9 mouse cellular contexts compared by ENCODE assay signal in the genomic region with DNA sequence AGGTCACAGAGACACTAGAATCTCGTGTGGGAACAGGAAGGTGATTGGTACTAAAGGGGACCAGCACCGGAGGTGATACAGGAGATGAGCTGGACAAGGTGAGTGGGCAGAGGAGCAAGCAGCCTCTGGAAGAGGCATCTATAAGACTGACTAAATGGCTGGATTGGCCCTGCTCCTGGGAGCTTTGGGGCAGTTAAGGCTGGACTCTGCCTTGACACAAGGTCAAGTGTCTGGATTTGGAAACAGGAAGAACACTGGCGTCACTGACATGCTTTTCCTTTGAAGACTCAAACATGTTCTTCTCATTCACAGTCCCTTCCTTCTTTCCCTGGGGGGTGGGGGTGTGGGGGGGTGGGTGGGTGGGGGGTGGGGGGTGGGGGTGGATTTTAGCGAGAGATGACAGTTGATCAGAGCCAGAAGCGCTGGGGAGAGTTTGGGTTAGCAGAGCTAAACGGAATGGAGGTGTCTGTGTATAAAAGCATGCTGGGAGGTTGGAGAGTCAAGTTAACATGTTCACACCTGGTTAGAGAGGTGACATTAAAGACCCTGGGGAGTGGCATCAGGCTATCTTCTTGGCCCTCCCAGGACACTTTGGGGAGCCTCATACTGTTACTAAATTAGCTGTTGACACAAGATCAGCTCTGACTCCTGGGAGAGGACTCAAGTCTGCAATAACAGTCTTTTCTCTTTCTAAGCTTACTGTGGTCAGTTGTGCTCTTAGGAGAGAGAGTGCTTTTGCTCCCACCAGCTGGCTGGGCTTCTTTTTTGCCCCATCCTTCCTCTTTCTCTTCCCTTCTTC. TPM values are rescaled to one million over a fixed set of nuclear protein-coding genes. Genes with fewer than 3 reads are reported as not detected.
DNase-seq lines count a peak whose midpoint lies in the region; ATAC-seq and TF ChIP-seq lines count a peak whose summit lies in the region.
"Had no signal": no experiment of that assay in that cellular context is flagged by ENCODE, and none has a peak within 500 bp of the region (broad histone marks: within the 10 kb centered on the region; RNA-seq: fewer than 3 reads in every experiment).

No protein-coding gene starts in this region.

- H3K36me3 ChIP-seq in liver, adult 2 months (ENCODE audit: control insufficient read depth, insufficient read depth, low read length), result peaks cover 2% of the 10 kb centered on the region; the same call in 1 of the 2 replicates
- no peaks in the 10 kb centered on the region for H3K36me3 ChIP-seq in limb, embryonic 15.5 days
- H3K36me3 ChIP-seq in stomach, embryonic 14.5 days (ENCODE audit: control insufficient read depth, insufficient read depth, low read length), result no peaks in the 10 kb centered on the region

- DNase-seq in adrenal gland, postnatal 10 days, result peak; percentile 43
- DNase-seq in adrenal gland, adult 18-20 months (ENCODE audit: low spot score in 2 of 2), result no peak
- peak; percentile 92 for DNase-seq in liver, adult 2 months (ENCODE audit: extremely low read depth, low read depth, low spot score)
- no peak for DNase-seq in liver
- DNase-seq in left cerebral cortex, postnatal 36 days (ENCODE audit: low spot score in 2 of 2), result no peak
- DNase-seq in thymus, postnatal 36 days, result no peak
- DNase-seq: layer of hippocampus, postnatal 36 days had no signal

- WGBS in liver, adult 2 months, result 7% methylated on average over 6 of the region's 6 CpGs
- WGBS in limb, embryonic 15.5 days, result 49% methylated on average over 6 of the region's 6 CpGs
- WGBS in stomach, embryonic 14.5 days, result 47% methylated on average over 6 of the region's 6 CpGs

- H3K4me3 ChIP-seq in liver, adult 2 months (ENCODE audit: insufficient read depth, low read depth, low read length), result peak overlapping the region; percentile 89
- H3K4me3 ChIP-seq in limb, embryonic 15.5 days, result no peak overlapping the region
- H3K4me3 ChIP-seq in stomach, embryonic 14.5 days (ENCODE audit: low read depth, low read length), result no peak overlapping the region

- 0 out of 2 replicates have a peak overlapping the region, but pooled peaks have one; percentile 65 for H3K4me2 ChIP-seq in limb, embryonic 15.5 days
- peak overlapping the region; percentile 70 for H3K4me2 ChIP-seq in stomach, embryonic 14.5 days (replicated peaks; ENCODE audit: low read depth, low read length)

- TF ChIP-seq CTCF in liver, adult 2 months (IDR thresholded peaks at IDR 0.05; ENCODE audit: low read depth, low read length), result no peak

- peak overlapping the region; percentile 74 for H3K9ac ChIP-seq in liver, adult 2 months (ENCODE audit: low read depth, low read length)
- no peak overlapping the region for H3K9ac ChIP-seq in limb, embryonic 15.5 days
- no peak overlapping the region for H3K9ac ChIP-seq in stomach, embryonic 14.5 days (replicated peaks; ENCODE audit: low read depth, low read length)

- H3K27ac ChIP-seq in liver, adult 2 months (replicated peaks; ENCODE audit: insufficient read depth, low read depth, low read length), result peak overlapping the region; percentile 90
- H3K27ac ChIP-seq in limb, embryonic 15.5 days, result no peak overlapping the region
- no peak overlapping the region for H3K27ac ChIP-seq in stomach, embryonic 14.5 days (ENCODE audit: low read length)

- 0 out of 2 replicates have a peak, but pooled peaks cover 4% of the 10 kb centered on the region for H3K79me2 ChIP-seq in liver, adult 2 months (ENCODE audit: control insufficient read depth, insufficient read depth, low read length)

- TF ChIP-seq POLR2A in liver, adult 2 months (IDR thresholded peaks at IDR 0.05; ENCODE audit: extremely low read depth, insufficient read depth, low read length), result 0 out of 2 replicates have a peak, but pooled peaks have one; percentile 24

- no peaks in the 10 kb centered on the region for H3K9me3 ChIP-seq in limb, embryonic 15.5 days
- H3K9me3 ChIP-seq in stomach, embryonic 14.5 days (ENCODE audit: control insufficient read depth, low read depth, low read length), result no peaks in the 10 kb centered on the region

- peaks cover 12% of the 10 kb centered on the region for H3K4me1 ChIP-seq in liver, adult 2 months (ENCODE audit: control insufficient read depth, insufficient read depth, low read length)
- H3K4me1 ChIP-seq in limb, embryonic 15.5 days, result peaks cover 14% of the 10 kb centered on the region
- H3K4me1 ChIP-seq in stomach, embryonic 14.5 days (ENCODE audit: control insufficient read depth, insufficient read depth, low read length), result peaks cover 12% of the 10 kb centered on the region; the same call in 1 of the 2 replicates

- intact Hi-C loops in left cerebral cortex, postnatal 36 days (cut with DNase I), result loop anchor here (5.0 kb wide), 1 partner anchor 46 kb away; no protein-coding TSS in a partner anchor

- no peak for ATAC-seq in limb, embryonic 15.5 days (ENCODE audit: insufficient number of reproducible peaks, low FRiP score, low TSS enrichment, low read depth)
- no peak for ATAC-seq in stomach, embryonic 14.5 days (ENCODE audit: insufficient number of reproducible peaks, insufficient read depth, low FRiP score, low read depth)

- no peaks in the 10 kb centered on the region for H3K27me3 ChIP-seq in liver, adult 2 months (ENCODE audit: control insufficient read depth, insufficient read depth, low read length)
- no peaks in the 10 kb centered on the region for H3K27me3 ChIP-seq in limb, embryonic 15.5 days
- H3K27me3 ChIP-seq in stomach, embryonic 14.5 days (ENCODE audit: control insufficient read depth, insufficient read depth, low read length), result no peaks in the 10 kb centered on the region

RNA-seq across cellular contexts. Expression of a gene that starts 1.9 kb away (rescaled TPM):
- total RNA-seq in adrenal gland, postnatal 10 days (2021), result 100 to 1,000 TPM; 138 to 255 TPM
- 100 to 1,000 TPM; 129 to 206 TPM for total RNA-seq in adrenal gland, adult 18-20 months (2021)
- 78.0 and 106 TPM in 2 replicates for total RNA-seq in liver, adult 2 months (2014; rRNA removed)
- 179 and 444 TPM in 2 replicates for polyA plus RNA-seq in liver, adult 2 months (2012; rRNA removed)
- 26.5 and 43.2 TPM in 2 replicates for polyA plus RNA-seq in limb, embryonic 15.5 days (2015; fragmentation: Nextera tagmentation; extraction: Ambion mirVana)
- polyA plus RNA-seq in stomach, embryonic 14.5 days (2014; fragmentation: Nextera tagmentation; extraction: Ambion mirVana), result 26.4 and 26.5 TPM in 2 replicates
- 1 to 10 TPM; 5.3 to 8.7 TPM for total RNA-seq in left cerebral cortex, postnatal 36 days (2021)

RNA-seq across cellular contexts. Expression of a gene that starts 7.3 kb away (rescaled TPM):
- total RNA-seq in adrenal gland, postnatal 10 days (2021), result 100 to 1,000 TPM in 1 of 2 experiments, 10 to 100 TPM in 1; 47.9 to 110 TPM
- 100 to 1,000 TPM; 109 to 216 TPM for total RNA-seq in adrenal gland, adult 18-20 months (2021)
- total RNA-seq in liver, adult 2 months (2014; rRNA removed), result 807 and 1,077 TPM in 2 replicates
- polyA plus RNA-seq in liver, adult 2 months (2012; rRNA removed), result 826 and 1,028 TPM in 2 replicates
- 6.8 and 10.3 TPM in 2 replicates for polyA plus RNA-seq in limb, embryonic 15.5 days (2015; fragmentation: Nextera tagmentation; extraction: Ambion mirVana)
- polyA plus RNA-seq in stomach, embryonic 14.5 days (2014; fragmentation: Nextera tagmentation; extraction: Ambion mirVana), result 0.62 and 1.2 TPM in 2 replicates
- total RNA-seq in left cerebral cortex, postnatal 36 days (2021), result 10 to 100 TPM; 14.2 to 26.7 TPM

Comparison
In these comparisons a context has a peak if more than half of its experiments do, and no peak if none do; other contexts are left out.
1. DNase-seq: peak in adrenal gland, postnatal 10 days (single experiment) and liver, adult 2 months (single experiment); none in adrenal gland, adult 18-20 months (0 of 2), liver (single experiment), left cerebral cortex, postnatal 36 days (0 of 2) and thymus, postnatal 36 days (0 of 2).